Mouse (Mus musculus) olfactory bulb, adult 2 months (tissue): Measurements from ENCODE around the gene Gzmc.

ENCODE experiments used
- CTCF ChIP-seq: fragments of 200-500 bp; IDR thresholded peaks from 2 replicates; pipeline ENCODE4 v1.5.1; 2012; ENCODE audit warnings: low read depth, mild to moderate bottlenecking, low read length, moderate library complexity; ENCODE audit not compliant: insufficient read depth
- POLR2A ChIP-seq: fragments of 200-500 bp; IDR thresholded peaks from 2 replicates; pipeline ENCODE4 v1.6.1; 2012; ENCODE audit warnings: mild to moderate bottlenecking, low read depth, low read length, moderate library complexity; ENCODE audit not compliant: insufficient read depth

- TF ChIP-seq POLR2A (no peak), CTCF (no peak)
Observed at GRCm38 (mm10) chr14:56283816-56284215, 49.4 kb upstream of the Gzmc start.
